Mouse (Mus musculus) urinary bladder, adult 2 months (tissue): ENCODE measurements at regions not wholly inside any gene's neighbourhood (a gene's known extent, or its start where the extent isn't known, plus 50 kb on each side); places are given as distances from the start of the nearest gene placed in this dataset.
A peak's percentile ranks its signal among the peaks of the same experiment; 100 is the strongest.

Experiments
- DNase-seq: peaks from one replicate; pipeline ENCODE4 v3.0.0; 2022; ENCODE audit warnings: low spot score

DNA sequence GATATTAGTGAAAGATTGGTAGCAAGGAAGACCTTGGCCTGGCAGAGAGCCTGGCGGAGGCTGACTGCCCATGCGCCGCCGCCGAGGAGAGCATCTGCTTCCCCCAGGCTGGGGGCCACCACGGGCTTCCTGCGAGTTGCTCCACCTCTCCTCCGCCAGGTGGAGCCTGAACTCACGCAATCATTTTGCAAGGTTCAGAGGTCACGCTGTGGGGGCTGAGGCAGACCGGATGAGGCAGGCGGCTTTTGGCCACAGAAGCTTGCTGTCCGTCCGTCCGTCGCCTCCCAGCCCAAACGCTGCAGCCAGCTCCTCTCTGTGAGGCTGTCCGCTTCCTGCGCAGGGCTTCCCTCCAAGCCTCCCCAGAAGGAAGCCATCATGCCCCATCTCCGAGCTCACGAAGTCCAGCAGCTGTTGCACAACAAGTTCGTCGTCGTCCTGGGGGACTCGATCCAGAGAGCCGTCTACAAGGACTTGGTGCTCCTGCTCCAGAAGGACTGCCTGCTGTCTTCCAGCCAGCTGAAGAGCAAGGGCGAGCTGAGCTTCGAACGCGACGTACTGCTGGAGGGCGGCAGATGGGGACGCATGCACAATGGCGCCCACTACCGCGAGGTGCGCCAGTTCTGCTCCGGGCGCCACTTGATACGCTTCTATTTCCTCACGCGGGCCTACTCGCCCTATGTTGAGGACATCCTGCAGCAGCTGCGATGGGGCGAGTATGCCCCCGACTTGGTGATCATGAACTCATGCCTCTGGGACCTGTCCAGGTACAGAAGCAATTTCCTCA is 269.3 kb upstream of the Erbb4 start:
- DNase-seq: no peak

DNA sequence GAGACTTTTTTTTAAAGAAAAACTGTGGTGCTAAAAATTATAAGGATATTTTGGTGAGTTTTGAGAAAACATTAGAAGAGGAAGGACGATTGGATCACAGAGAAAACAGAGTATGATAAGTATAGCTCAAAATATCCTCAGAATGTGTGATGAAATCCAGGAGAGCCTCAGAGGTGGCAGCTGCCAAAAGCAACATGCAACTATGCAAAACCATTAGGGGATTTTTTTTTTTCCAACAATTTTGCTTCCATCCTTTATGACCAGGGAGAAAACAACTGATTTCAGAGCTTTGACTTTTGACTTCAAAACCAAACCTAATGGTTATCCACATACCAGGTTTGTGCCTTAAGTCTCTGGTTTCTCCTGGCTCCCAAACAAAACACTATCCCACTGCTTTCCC is 267.4 kb upstream of the Erbb4 start:
- DNase-seq: no peak

DNA sequence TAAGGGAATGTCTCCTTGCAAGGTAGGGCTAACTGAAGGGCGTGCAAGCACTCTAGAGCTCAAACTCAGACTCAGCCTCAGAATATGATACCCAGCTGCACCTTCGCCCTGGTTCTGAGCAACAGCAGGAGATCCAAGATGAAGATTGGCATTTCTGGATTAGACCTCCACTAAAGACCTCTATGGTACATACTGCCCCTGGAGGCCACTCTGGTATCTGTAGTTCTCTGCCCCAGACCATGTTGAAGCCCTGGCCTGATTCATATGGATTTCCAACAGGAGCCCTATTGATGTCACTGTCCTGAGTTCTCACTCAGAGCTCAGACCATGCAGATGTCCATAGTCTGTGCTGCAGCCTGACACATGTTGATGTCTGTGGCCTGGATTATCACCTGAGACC is 262.2 kb upstream of the Erbb4 start:
- DNase-seq: no peak

DNA sequence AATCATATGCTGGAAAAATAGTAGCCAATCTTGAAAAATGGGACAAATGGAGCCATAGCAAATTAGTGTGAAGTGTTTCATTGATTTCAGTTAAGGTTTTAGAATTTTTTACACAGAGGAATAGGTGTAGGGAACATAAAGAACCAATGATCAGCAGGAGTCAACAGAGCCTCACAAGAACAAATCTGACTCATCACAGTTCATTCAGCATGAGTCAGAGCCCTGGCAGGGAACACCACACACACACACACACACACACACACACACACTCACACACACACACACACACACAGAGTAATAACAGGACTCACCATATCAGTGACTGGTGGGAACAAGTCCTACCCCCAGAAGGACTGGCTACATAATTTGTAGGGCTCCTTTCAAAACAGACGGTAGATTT is 259.7 kb upstream of the Erbb4 start:
- no peak for DNase-seq

DNA sequence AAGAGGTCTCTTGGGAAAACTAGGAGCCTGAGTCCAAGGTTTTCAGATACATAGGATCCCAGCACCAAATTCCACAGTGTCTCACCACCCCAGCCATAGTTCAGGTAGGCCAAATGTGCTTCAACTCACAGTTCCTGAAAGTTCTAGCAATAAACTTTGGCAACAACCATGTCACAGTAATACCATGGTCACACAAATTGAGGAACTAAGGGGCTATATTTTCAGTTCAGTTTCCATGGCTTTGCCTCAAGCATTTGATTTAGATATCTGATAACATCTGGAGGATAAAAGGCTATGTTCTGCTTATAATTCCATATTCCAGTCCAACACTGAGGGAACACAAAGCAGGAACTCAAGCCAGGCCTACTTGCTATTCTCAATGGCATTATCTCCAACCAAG is 256.2 kb upstream of the Erbb4 start:
- no peak for DNase-seq

DNA sequence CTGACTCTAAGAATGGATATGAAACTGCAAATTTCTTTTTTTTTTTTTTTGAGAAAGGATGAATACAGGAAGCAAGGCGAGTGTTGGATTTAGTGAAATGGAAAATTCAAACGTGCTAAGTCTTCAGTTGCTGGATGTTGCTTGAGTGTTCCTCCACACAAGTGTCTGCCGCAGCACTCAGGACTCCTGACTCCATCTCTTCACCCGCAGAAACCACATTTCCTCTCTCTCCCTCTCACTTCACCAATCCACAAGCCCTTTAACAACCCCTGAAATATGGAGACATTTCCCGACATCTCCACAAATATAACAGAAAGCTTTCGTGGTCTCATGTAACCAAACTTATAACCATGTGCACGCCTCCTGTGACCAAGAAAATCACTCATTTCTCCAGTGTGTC is 249.7 kb upstream of the Erbb4 start:
- no peak for DNase-seq

DNA sequence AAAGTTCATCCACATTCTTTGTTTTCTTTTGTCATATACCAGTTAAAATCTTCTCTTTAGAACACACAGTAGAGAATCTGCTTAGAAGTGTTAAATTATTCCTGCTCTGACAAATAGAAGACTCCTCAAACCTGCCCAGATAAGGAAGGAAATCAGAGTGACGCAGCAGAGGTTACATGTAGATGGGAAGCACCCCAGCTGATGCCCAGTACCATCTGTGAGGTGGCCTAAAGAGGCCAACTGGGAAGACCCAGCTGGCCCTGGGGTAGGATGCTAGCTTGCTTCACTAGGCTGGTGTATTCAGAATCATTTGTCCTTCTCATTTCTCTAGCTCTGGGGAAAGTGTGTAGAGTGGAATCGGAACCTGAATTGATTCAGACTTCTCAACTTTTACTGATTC is 242.6 kb upstream of the Erbb4 start:
- no peak for DNase-seq

DNA sequence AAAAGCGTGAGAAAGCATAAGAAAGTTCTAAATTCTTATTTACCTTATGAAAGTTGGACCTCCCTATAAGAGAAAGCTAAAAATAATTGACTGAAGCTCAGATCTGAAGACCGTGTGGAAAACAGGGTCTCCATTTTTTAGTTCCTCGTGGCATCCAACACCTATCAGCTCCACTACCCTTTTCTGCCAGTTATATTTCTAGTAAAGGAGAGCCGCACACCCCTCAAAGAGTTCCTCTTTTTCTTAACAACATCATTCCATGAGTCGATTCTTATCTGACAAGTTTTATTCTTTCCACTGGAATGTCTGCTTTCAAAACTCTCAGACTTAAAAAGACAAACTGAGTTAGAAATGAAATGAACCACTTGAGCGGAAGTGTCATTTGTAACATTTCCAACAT is 242.0 kb upstream of the Erbb4 start:
- DNase-seq: no peak

DNA sequence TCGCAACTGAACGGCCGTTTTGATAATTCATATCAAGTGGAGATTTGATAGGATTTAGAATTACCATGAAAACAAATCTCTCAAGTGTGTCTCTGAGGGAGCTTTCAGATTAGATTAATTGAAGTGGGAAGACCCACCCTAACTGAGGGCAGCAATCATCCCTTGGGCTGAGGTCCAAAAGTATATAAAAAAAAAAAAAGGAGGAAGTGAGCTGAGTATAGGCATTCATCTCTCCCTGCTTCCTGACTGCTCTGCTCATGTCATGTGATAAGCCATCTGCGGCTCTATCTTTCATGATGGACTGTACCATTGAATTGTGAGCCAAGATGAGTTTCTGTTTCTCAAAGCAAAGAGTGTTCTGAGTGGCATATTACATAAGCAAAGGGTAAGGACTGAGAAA is 234.2 kb upstream of the Erbb4 start:
- DNase-seq: no peak

DNA sequence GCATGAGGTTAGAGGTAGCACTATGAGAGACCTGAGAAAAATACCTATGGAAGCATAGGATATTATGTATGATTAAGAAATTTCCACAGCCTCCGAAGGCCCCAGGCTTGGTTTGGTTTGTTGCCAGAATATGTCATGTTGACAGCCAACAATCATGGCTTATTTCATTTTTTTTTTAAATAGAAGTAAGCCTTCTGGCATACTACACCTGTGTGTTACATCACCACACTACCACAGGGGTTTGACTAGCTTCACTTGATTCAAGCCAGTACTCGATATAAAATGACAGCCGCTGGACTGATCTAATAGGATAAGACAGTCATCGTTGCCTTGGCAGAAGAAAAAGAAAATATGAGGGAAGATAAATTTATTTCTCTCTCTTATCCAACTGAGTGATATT is 232.6 kb upstream of the Erbb4 start:
- DNase-seq: no peak

DNA sequence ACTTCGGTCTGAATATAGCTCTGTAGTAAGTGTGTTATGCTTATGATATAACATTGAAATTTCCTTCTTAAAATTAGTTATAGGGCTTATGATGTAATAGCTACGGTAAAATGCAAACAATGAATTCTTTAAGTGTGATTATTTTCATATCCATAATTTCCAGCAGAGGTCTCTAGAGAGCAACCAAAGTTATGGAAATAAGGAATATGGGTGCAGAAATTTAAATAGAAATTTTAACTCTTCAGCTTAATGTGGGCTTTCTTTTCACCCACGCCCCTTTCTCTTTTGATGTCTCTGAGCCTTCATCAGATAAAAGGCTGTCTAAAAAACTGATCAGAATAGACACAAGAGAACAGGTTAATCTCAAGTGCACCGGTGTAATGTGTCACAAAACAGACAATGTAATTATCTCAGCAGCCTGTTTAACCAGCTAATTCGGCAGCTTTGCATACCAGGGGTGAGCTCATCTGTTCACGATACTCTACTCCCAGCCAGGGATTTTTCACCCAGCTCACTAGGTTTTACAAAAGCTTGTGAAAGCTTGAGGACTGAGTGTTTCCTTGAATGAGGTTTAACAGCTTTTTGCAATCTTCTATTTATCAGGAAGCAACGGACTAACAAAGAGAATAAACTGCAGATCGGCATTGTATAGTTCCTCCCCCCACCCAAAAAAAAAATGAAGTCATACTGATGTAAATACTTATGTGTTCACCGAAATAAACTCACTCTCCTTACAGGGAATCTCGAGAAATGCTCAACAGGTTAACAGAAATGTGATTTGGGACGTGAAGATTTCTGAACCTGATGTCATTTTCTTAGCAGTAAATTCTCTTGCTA is 223.8 kb upstream of the Erbb4 start:
- DNase-seq: no peak

DNA sequence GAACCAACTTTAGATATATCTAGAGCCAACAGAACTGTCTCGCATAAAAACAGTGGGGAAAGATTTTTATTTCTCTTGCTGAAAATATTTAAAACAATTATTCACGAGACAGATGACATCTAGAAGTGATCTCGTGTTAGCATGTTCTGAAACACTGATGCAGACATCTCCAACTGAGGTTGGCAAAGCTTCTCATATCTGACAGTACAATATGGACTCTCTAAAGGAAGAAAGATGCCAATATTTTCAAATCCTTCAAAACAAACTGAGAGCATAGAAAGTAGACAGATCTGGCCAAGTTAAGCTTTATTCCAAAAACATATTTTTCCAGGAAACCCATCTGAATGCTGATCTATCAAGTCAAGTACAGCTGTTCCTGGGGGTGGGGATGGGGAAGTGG is 221.5 kb upstream of the Erbb4 start:
- no peak for DNase-seq

DNA sequence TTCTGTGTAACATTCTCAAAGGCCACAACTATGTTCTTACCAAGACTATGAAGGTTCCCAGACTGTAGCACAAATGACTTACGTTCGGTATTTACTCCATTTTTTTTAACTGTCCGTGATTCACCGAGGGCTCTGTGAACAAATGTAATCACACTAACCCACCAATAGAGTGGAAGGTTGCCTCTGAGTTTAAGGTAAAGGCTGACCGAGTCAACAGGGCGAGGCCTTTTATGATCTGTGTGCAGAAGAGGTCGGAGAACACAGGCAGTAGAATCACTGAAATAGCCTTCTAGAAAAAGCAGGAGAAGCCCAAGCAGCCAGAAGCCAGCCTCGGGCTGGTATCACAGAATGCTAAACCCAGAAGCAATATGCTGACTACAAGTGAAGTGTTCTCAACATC is 218.9 kb upstream of the Erbb4 start:
- no peak for DNase-seq

DNA sequence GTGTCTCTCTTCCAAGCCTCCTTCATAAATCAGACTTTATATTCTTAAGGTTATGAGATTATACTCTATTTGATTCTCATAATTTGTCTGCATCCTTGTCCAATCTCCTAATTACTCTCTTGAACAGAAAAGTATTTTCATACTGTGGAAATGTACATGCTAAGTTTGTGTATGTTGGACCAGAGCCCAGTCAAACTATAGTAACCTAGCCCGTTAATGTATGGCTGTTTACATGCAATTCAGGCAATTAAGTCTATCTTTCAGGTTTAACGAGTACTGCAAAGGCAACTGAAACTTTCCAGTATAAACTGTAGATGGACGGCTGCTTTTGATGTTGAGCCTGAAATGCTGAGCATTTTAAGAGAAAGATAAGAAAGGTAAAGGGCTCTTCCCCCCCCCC is 211.7 kb upstream of the Erbb4 start:
- no peak for DNase-seq

DNA sequence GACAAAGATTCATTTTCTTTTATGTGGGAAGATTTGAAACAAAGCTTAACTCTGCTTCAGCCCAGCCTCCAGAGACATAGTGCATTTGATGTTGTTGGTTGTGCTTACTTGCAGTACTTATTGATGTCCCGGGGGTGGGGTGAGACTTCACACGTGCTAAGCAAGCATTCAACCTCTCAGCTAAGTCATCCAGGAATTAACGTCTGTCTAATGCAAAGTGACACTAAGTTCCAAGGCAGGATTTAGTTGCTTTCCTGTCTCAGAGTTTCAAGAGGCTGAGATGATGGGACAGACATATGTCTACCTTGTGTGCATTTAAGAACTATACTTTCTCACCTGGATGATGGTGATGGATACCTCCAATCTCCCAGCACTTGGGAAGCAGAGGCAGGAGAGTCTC is 189.0 kb upstream of the Erbb4 start:
- no peak for DNase-seq

DNA sequence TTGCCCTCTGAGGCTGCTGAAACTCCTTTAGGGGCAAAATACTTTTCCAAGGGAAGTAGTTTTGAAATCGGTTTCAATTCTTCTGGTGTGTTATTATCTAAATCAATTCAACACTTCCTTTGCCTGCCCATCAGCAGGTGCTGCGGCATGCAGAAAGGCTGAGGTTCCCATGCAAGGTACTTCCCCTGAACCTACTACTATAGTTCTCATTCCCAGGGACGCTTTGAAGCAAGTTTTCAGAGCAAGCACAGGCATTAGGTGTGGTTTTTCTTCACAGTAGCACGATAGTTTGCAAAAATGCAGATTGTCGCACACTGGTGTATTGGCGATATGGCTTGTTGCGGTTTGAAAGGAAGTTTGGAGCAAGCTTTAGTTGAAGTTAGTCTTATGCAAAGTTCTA is 183.5 kb upstream of the Erbb4 start:
- DNase-seq: no peak

DNA sequence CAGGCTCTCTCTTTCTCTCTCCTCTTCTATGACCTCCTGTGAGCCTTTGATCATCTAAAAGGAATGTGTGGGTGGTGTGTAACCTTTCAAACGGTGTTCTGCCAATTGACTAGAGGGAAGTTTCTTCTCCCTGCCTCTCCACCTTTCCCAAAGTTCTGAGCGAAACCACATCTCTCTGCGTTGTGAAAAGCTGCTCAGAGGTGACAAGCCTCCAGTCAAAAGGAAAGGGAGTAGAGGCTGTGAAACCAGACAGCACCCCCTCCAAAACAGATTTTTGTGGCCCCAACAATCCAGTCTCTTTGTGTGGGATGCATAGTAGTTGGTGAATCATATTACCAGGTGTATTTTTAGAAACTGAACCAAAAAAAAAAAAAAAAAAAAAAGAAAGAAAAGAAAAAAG is 178.5 kb upstream of the Erbb4 start:
- DNase-seq: no peak

DNA sequence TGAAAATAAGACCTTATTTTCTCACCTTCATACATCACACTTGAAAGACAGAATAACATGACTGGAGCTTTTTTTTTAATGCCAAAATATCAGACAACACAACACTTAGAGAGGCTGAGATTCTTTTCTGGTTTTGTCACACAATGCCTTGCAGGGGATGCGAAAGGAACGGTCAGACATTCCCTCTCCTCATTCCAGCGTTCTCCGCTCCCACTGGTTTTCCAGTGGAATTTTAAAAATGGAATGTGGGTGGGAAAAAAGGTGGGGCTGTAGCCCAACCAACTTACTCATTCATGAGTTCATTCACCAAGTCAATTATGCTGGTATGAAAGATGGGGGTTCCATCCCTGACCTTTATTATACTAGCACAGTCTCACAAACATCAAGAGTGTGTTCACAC is 169.6 kb upstream of the Erbb4 start:
- DNase-seq: no peak

DNA sequence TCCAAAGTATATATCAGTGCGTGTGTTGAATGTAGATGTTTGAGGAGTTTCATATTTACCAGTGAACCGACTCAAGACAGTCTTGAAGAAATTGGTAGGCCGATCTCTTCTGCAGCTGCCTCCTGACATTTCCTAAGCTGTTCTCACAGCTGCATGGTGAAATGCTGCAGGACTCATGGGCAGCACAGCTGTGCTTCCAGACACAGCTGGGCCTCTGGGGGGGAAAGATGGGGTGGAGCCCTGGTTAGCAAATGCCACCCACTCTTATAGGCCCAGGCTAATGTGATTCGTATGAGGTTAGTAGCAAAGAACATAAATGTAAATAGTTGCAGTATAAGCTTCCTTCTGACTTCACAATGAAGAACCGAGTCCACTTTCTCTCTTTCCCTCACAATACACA is 139.8 kb upstream of the Erbb4 start:
- DNase-seq: no peak

DNA sequence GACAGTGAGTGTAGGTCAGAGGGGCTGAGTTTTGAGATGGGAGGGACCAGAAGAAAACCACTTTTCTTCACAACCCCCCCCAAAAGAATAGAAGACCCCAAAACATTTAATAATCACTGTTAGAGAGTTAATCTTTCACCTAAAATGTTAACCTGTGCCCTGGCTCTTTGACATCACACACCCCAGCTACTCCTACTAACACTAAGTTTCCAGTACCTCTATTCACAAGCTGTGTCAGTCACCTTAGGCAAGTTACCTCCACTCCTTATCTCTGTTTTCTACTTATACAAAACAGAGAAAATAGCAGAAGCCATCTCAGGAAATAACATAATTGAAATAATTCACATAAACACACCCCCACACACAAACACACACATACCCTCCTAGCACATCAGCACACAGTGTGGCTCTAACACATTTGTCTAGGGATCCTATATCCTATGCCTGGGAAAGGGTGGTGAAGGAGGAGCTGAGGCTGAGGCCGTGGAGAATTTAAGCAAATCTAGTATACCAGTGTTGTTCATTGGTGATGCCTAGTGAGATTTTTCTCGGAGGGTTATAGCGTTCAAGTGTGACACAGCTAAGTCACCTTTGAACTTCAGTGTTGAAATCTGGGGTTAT is 134.5 kb upstream of the Erbb4 start:
- DNase-seq: no peak

DNA sequence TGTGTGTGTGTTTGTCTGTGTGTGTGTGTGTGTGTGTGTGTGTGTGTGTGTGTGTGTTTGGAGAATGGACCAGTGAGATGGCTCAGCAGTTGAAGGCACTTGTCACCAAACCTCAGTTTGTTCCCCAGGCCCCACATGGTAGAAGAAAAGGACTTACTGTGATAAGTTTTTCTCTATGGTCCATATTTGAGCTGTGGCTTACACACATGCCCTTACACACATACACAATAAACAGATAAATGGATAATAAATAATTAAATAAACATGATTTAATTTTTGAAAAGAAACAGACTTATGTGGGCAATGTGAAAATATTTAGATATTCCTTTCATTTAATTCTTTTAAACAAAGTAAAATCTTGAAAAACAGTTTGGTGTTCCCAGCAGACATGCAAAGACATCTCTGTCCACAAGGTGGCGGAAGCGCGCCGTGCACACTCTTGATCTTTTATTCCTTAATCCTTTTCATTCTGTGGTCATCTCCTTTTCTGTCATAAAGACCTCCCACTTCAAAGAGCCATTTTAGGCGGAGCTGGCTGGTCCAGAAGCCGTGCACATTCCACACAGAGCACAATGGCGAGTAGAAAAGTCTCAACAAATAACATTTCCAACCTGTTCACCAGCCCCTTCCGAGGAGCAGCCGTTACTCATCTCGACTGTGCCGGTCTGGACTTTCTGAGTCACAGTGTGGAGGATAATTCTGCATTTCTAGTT is 133.8 kb upstream of the Erbb4 start:
- DNase-seq: peak; percentile 41

DNA sequence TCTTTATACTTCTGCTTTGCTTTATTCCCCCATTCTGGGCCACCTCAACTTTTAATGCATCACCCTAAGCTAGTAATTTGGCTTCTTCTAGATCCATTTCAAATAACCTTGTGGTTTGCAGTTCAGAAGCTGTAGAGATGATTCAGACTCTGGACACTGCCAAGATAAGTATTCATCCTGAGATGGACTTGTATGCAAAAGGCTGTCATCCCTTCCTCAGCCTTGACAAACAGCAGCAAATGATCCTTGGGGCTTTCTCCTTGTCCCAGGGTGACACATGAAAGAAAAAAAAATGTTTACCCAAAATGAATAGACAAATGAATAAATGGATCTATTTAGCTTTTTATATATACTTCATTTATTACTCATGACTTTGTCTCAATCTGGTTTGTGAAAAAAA is 120.0 kb upstream of the Erbb4 start:
- DNase-seq: no peak
